ENCODE assay signal across 12 mouse cellular contexts in the genomic region with DNA sequence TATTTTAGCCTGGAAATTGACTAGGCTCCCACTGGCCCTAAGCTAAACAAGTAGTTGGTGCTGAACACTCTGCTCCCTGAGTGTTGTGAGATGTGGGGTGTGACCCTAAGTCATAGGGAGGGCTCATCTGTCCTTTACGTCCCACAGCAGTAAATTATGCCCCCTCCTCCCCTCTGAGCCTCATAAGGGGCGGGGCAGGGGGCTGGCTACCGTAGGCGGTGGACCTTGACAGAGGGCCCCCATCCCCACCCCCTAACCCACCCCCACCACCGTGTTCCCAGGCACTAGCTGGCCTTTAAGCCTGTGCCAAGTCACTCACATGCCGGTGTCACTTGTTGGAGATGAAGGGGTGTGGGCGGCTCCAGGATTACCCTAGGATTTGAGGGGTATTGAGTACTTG.
"Had no signal": no experiment of that assay in that cellular context is flagged by ENCODE, and none has a peak within 500 bp of the region (broad histone marks: within the 10 kb centered on the region; RNA-seq: fewer than 3 reads in every experiment).

No protein-coding gene starts in this region.

- H3K27ac ChIP-seq: left cerebral cortex, adult 2 months; liver, embryonic 13.5 days had no signal

- DNase-seq: layer of hippocampus, postnatal 36 days; liver, embryonic 13.5 days; lung, adult 2 months; lung, postnatal 14 days; lung, postnatal 4 days; midbrain, embryonic 14.5 days; thymus, adult 18-20 months; thymus, postnatal 36 days had no signal

- ATAC-seq: inflammation-experienced regulatory T-cells, adult 6 months; intestine, embryonic 16.5 days had no signal

- H3K4me3 ChIP-seq: left cerebral cortex, adult 2 months; liver, embryonic 13.5 days had no signal

- H3K27me3 ChIP-seq: liver, embryonic 13.5 days had no signal

- H3K9me3 ChIP-seq: liver, embryonic 13.5 days had no signal

- H3K9ac ChIP-seq: liver, embryonic 13.5 days had no signal

- H3K4me2 ChIP-seq: liver, embryonic 13.5 days; midbrain, embryonic 11.5 days had no signal

- H3K4me1 ChIP-seq: liver, embryonic 13.5 days had no signal
